Mouse (Mus musculus) bone marrow, adult 2 months (tissue): ENCODE results near the gene March7.

ENCODE experiments used
- CTCF ChIP-seq: fragments of 200-500 bp; IDR thresholded peaks from 2 replicates; pipeline ENCODE4 v1.5.1; 2011; ENCODE audit warnings: low read length, control low read depth; ENCODE audit not compliant: control insufficient read depth, insufficient read depth
- POLR2A ChIP-seq: fragments of 200-500 bp; IDR thresholded peaks from 2 replicates; pipeline ENCODE4 v1.6.1; 2011; ENCODE audit warnings: low read depth, mild to moderate bottlenecking, control low read depth, low read length, borderline replicate concordance; ENCODE audit not compliant: control insufficient read depth

DNA sequence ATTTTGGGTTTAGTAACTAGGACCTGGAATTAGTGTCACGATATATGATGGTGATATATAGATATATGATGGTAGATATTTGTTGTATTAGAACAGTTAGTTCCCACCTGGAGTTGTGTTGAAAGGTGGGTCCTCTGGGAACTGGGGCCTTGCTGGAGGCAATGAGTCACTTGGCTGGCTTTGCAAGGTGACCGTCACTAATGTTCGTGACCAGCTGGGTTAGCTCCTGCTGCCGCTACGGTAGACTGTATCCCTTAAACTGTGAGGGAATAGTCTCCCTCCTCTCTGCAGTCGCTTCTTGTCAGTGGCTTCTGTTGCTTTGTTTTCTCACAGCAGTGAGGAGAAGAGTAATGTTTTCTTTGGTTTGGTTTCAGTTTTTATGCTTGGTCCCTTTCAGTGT lies 11.5 kb downstream of the March7 start:
- TF ChIP-seq CTCF (no peak), POLR2A (no peak)
